Mouse (Mus musculus) MEL (cell line): ENCODE results near the gene Tmem106a. TPM values are rescaled to one million over a fixed set of nuclear protein-coding genes. Genes with fewer than 3 reads are reported as not detected.
A peak's percentile ranks its signal among the peaks of the same experiment; 100 is the strongest.
"Not testable (repeated sequence)": the region's sequence is repeated elsewhere in the genome, so short reads cannot be mapped to it uniquely, and the experiment has no call there.

Experiments used
- DNase-seq: peaks from one replicate; pipeline ENCODE4 v3.0.0; 2011; ENCODE audit warnings: low read depth, low spot score
- H3K27ac ChIP-seq: 2 replicates; pipeline ENCODE4 v1.5.1; 2012; ENCODE audit warnings: low read depth, mild to moderate bottlenecking, control low read depth, low read length, moderate library complexity; ENCODE audit not compliant: control insufficient read depth
- H3K27me3 ChIP-seq, 2 experiments: fragments of 150-350 bp in 1 of 2; sonication (generic) in 1 of 2; 2 replicates each; pipeline ENCODE4 v1.6.1; 2012; ENCODE audit warnings: low read length in 2 of 2, mild to moderate bottlenecking in 2 of 2, improper control_type of control experiment in 1 of 2, moderate library complexity in 1 of 2; ENCODE audit not compliant: insufficient read depth in 2 of 2, control insufficient read depth in 1 of 2
- H3K36me3 ChIP-seq, 2 experiments: 2 replicates each; pipeline ENCODE4 v1.6.1; 2012 to 2014; ENCODE audit warnings: low read length in 2 of 2, improper control_type of control experiment in 1 of 2, inconsistent platforms in 1 of 2, mild to moderate bottlenecking in 1 of 2; ENCODE audit not compliant: insufficient read depth in 2 of 2, control insufficient read depth in 1 of 2
- H3K4me1 ChIP-seq, 2 experiments: fragments of 150-350 bp in 1 of 2; sonication (generic) in 1 of 2; 2 replicates each; pipeline ENCODE4 v1.6.1; 2012; ENCODE audit warnings: low read length in 2 of 2, improper control_type of control experiment in 1 of 2, mild to moderate bottlenecking in 1 of 2; ENCODE audit not compliant: insufficient read depth in 2 of 2, control insufficient read depth in 1 of 2
- H3K4me3 ChIP-seq, 2 experiments: fragments of 150-350 bp in 1 of 2; sonication (generic) in 1 of 2; 2 replicates each; pipeline ENCODE4 v1.5.1; 2012; ENCODE audit warnings: low read depth in 2 of 2, low read length in 2 of 2, mild to moderate bottlenecking in 2 of 2, moderate library complexity in 2 of 2, control low read depth in 1 of 2, improper control_type of control experiment in 1 of 2; ENCODE audit not compliant: control insufficient read depth in 1 of 2, insufficient read depth in 1 of 2
- H3K79me2 ChIP-seq: 2 replicates; pipeline ENCODE4 v1.6.1; 2012; ENCODE audit warnings: mild to moderate bottlenecking, low read length, moderate library complexity; ENCODE audit not compliant: control insufficient read depth, poor library complexity, insufficient read depth
- H3K9ac ChIP-seq: 2 replicates; pipeline ENCODE4 v1.6.1; 2012; ENCODE audit warnings: low read depth, mild to moderate bottlenecking, control low read depth, low read length, moderate library complexity; ENCODE audit not compliant: control insufficient read depth, poor library complexity, severe bottlenecking
- H3K9me3 ChIP-seq: fragments of 150-350 bp; sonication (generic); replicated peaks from 2 replicates; pipeline ENCODE4 v1.6.1; 2012; ENCODE audit warnings: mild to moderate bottlenecking, low read length, improper control_type of control experiment, moderate library complexity; ENCODE audit not compliant: insufficient read depth
- CTCF ChIP-seq, 3 experiments: IDR thresholded peaks in 2 of 3; conservative IDR thresholded peaks in 1 of 3; 2 replicates each; pipeline ENCODE4 v1.5.1; 2011 to 2012; ENCODE audit warnings: low read length in 3 of 3, low read depth in 2 of 3, mild to moderate bottlenecking in 2 of 3, improper control_type of control experiment in 1 of 3, inconsistent platforms in 1 of 3, mixed read lengths in 1 of 3, moderate library complexity in 1 of 3; ENCODE audit not compliant: control insufficient read depth in 1 of 3, insufficient read depth in 1 of 3, poor library complexity in 1 of 3, severe bottlenecking in 1 of 3
- EP300 ChIP-seq, 2 experiments: IDR thresholded peaks; 2 replicates each; pipeline ENCODE4 v1.6.1; 2011; ENCODE audit warnings: improper control_type of control experiment in 2 of 2, low read length in 2 of 2, low read depth in 1 of 2, mild to moderate bottlenecking in 1 of 2
- ETS1 ChIP-seq: IDR thresholded peaks from 2 replicates; pipeline ENCODE4 v1.6.1; 2012; ENCODE audit warnings: low read depth, mild to moderate bottlenecking, inconsistent platforms, low read length, improper control_type of control experiment, moderate library complexity
- KAT2A ChIP-seq: conservative IDR thresholded peaks from 2 replicates; pipeline ENCODE4 v1.6.1; 2012; ENCODE audit warnings: low read depth, low read length, improper control_type of control experiment, inconsistent platforms
- MAZ ChIP-seq: IDR thresholded peaks from 2 replicates; pipeline ENCODE4 v1.6.1; 2012; ENCODE audit warnings: low read depth, mild to moderate bottlenecking, inconsistent platforms, low read length, improper control_type of control experiment
- MXI1 ChIP-seq: IDR thresholded peaks from 2 replicates; pipeline ENCODE4 v1.6.1; 2011; ENCODE audit warnings: mild to moderate bottlenecking, low read depth, low read length, improper control_type of control experiment
- MYC ChIP-seq: IDR thresholded peaks from 2 replicates; pipeline ENCODE4 v1.6.1; 2011; ENCODE audit warnings: low read depth, mild to moderate bottlenecking, low read length, improper control_type of control experiment, moderate library complexity
- NELFE ChIP-seq: IDR thresholded peaks from 2 replicates; pipeline ENCODE4 v1.6.1; 2011; ENCODE audit warnings: low read depth, low read length, improper control_type of control experiment
- POLR2A ChIP-seq, 2 experiments: IDR thresholded peaks; 2 replicates each; pipeline ENCODE4 v1.6.1; 2011 to 2012; ENCODE audit warnings: low read length in 2 of 2, mild to moderate bottlenecking in 2 of 2, control low read depth in 1 of 2, improper control_type of control experiment in 1 of 2, low read depth in 1 of 2, moderate library complexity in 1 of 2; ENCODE audit not compliant: control insufficient read depth in 1 of 2, insufficient read depth in 1 of 2, poor library complexity in 1 of 2
- RCOR1 ChIP-seq: IDR thresholded peaks from 2 replicates; pipeline ENCODE4 v1.6.1; 2012; ENCODE audit warnings: low read depth, mild to moderate bottlenecking, inconsistent platforms, low read length, improper control_type of control experiment
- TAL1 ChIP-seq: IDR thresholded peaks from 2 replicates; pipeline ENCODE4 v1.6.1; 2012; ENCODE audit warnings: mild to moderate bottlenecking, inconsistent platforms, low read length, moderate library complexity, mixed read lengths
- TBP ChIP-seq: IDR thresholded peaks from 2 replicates; pipeline ENCODE4 v1.8.0; 2011; ENCODE audit warnings: low read depth, low read length, improper control_type of control experiment
- USF1 ChIP-seq: IDR thresholded peaks from 2 replicates; pipeline ENCODE4 v1.6.1; 2014; ENCODE audit warnings: low read depth, mild to moderate bottlenecking, inconsistent platforms, low read length, improper control_type of control experiment, moderate library complexity
- USF2 ChIP-seq, 2 experiments: IDR thresholded peaks; 2 replicates each; pipeline ENCODE4 v1.6.1; 2011 to 2012; ENCODE audit warnings: improper control_type of control experiment in 2 of 2, low read length in 2 of 2, borderline replicate concordance in 1 of 2, inconsistent platforms in 1 of 2, low read depth in 1 of 2, mild to moderate bottlenecking in 1 of 2; ENCODE audit not compliant: insufficient read depth in 1 of 2
- ZNF384 ChIP-seq: IDR thresholded peaks from 2 replicates; pipeline ENCODE4 v1.6.1; 2012; ENCODE audit warnings: low read depth, mild to moderate bottlenecking, inconsistent platforms, low read length, improper control_type of control experiment
- polyA plus RNA-seq, 2 experiments: library from polyadenylated mRNA; stranded (reverse) in 1 of 2; unstranded in 1 of 2; fragments of >175 nt in 1 of 2; fragments of >200 nt in 1 of 2; gene quantifications; 2 replicates each; pipeline versions ENCODE4 v1.2.1 to v1.2.4; 2012; ENCODE audit warnings: low replicate concordance in 2 of 2, low read depth in 1 of 2; ENCODE audit not compliant: insufficient read length in 2 of 2, insufficient read depth in 1 of 2, missing spikeins in 1 of 2
- total RNA-seq: library from RNA; depleted of rRNA; stranded (reverse); fragments of 300-350 nt; gene quantifications from 2 replicates; pipeline ENCODE4 v1.2.3, GENCODE M21; 2012

Gene Tmem106a
- total and polyA plus RNA-seq, 3 experiments = 0.23 to 0.81 TPM; not detected in 1

DNA sequence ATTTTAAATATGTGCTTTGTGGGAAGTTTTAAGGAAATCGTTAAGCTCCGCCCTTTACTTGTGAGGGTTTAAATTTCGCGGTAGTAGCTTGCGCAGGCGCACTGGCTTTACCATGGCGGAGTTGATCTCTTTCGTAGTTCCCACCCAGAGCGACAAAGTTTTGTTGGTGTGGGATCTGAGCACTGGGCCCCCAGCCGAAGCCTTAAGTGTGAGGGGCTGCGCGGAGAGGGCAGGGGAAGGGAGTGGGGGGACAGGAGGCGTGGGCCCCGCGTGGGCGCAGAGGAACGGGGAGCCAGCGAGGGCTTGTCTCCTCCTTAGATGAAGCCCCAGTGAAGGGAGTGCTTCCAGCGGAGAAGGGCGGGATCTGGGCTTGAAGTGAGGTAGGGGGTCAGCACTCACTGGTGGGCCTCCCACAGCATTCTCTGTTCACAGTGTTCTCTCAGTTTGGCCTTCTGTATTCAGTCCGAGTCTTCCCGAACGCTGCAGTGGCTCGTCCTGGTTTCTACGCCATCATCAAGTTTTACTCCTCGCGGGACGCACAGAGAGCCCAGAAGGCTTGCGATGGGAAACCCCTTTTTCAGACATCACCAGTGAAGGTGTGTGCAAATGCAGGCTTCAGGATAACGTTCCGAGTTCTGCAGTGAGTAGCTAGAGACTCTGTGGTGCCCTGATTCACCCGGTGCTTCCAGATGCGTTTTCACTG lies 46.0 kb downstream of the Tmem106a start (continued):
- TF ChIP-seq RCOR1 (no peak), NELFE (peak; percentile 67), TAL1 (no peak), USF1 (no peak), MYC (peak; percentile 11; the same call in 1 of the 2 replicates), ETS1 (peak; percentile 75), MAZ (no peak; the same call in 1 of the 2 replicates), KAT2A (no peak), USF2 (IDR thresholded peaks at IDR 0.05; ENCODE audit: borderline replicate concordance in 1 of 2, insufficient read depth in 1 of 2, low read depth in 1 of 2, low read length in 2 of 2) (no peak), MXI1 (peak; percentile 49; the same call in 1 of the 2 replicates), POLR2A (IDR thresholded peaks at IDR 0.05; ENCODE audit: control insufficient read depth in 1 of 2, insufficient read depth in 1 of 2, low read depth in 1 of 2, low read length in 2 of 2, poor library complexity in 1 of 2) (peak; percentile 71 to 90; a peak in 2 of 4 replicates)

- H3K4me3 ChIP-seq, H3K9ac ChIP-seq, H3K36me3 ChIP-seq, H3K9me3 ChIP-seq, H3K27me3 ChIP-seq, H3K27ac ChIP-seq, H3K79me2 ChIP-seq: not testable (repeated sequence)
- TF ChIP-seq TBP (peak; percentile 58; the same call in 1 of the 2 replicates), USF1 (peak; percentile 51; the same call in 1 of the 2 replicates), MYC (0 out of 2 replicates have a peak, but pooled peaks have one; percentile 48), ZNF384 (peak; percentile 79)
- DNase-seq = peak; percentile 53
- peaks cover 0 to 10% of the 10 kb centered on the region in 2 experiments; a peak in 2 of 4 replicates for H3K4me1 ChIP-seq
Observed at GRCm38 (mm10) chr11:101628733-101629417, 46.8 kb downstream of the Tmem106a start.

GRCm38 (mm10) chr11:101635660-101636059 lies 53.6 kb downstream of the Tmem106a start:
- no peaks in the 10 kb centered on the region for H3K27me3 ChIP-seq
- H3K79me2 ChIP-seq = no peaks in the 10 kb centered on the region
- peaks cover 0 to 2% of the 10 kb centered on the region in 2 experiments; a peak in 2 of 4 replicates for H3K36me3 ChIP-seq
- no peak overlapping the region for H3K27ac ChIP-seq
- no peak overlapping the region for H3K4me3 ChIP-seq
- H3K4me1 ChIP-seq = peaks cover 0 to 4% of the 10 kb centered on the region in 2 experiments; a peak in 2 of 4 replicates
- H3K9me3 ChIP-seq = no peaks in the 10 kb centered on the region
- no peak overlapping the region for H3K9ac ChIP-seq
- DNase-seq = no peak
- TF ChIP-seq EP300 (IDR thresholded peaks at IDR 0.05; ENCODE audit: low read depth in 1 of 2, low read length in 2 of 2) = no peak
- TF ChIP-seq CTCF (IDR thresholded peaks at IDR 0.05 in 2 of 3, conservative IDR thresholded peaks at IDR 0.05 in 1 of 3; ENCODE audit: control insufficient read depth in 1 of 3, insufficient read depth in 1 of 3, low read depth in 2 of 3, low read length in 3 of 3, poor library complexity in 1 of 3, severe bottlenecking in 1 of 3) = no peak
- TF ChIP-seq ZNF384 = no peak
- no peak for TF ChIP-seq NELFE
- TF ChIP-seq, all 39 proteins: peak for 0
